Mouse (Mus musculus) lung, postnatal 14 days (tissue): ENCODE measurements around the gene Poldip3.
"Not testable (repeated sequence)": the region's sequence is repeated elsewhere in the genome, so short reads cannot be mapped to it uniquely, and the experiment has no call there.

Source experiments
- DNase-seq: peaks from one replicate; pipeline ENCODE4 v3.0.0; 2021

Gene Poldip3

GRCm38 (mm10) chr15:83164971-83165471 lies 15.8 kb upstream of the Poldip3 start:
- peak; percentile 65 for DNase-seq

GRCm38 (mm10) chr15:83162818-83163485 lies 13.8 kb upstream of the Poldip3 start:
- no peak for DNase-seq

GRCm38 (mm10) chr15:83162001-83162400 lies 12.8 kb upstream of the Poldip3 start:
- DNase-seq, result no peak

- no peak for DNase-seq
Observed at GRCm38 (mm10) chr15:83161062-83161748, 12.0 kb upstream of the Poldip3 start.

GRCm38 (mm10) chr15:83160561-83160960 lies 11.4 kb upstream of the Poldip3 start:
- no peak for DNase-seq

- no peak for DNase-seq
Observed at GRCm38 (mm10) chr15:83159823-83160222, 10.6 kb upstream of the Poldip3 start.

GRCm38 (mm10) chr15:83158587-83159160 lies 9.5 kb upstream of the Poldip3 start:
- no peak for DNase-seq

- no peak for DNase-seq
Observed at GRCm38 (mm10) chr15:83157667-83158064, 8.5 kb upstream of the Poldip3 start.

GRCm38 (mm10) chr15:83156929-83157666 lies 7.9 kb upstream of the Poldip3 start:
- DNase-seq, result peak; percentile 79

- DNase-seq, result no peak
Observed at GRCm38 (mm10) chr15:83155672-83156419, 6.7 kb upstream of the Poldip3 start.

- no peak for DNase-seq
Observed at GRCm38 (mm10) chr15:83154309-83154708, 5.1 kb upstream of the Poldip3 start.

- no peak for DNase-seq
Observed at GRCm38 (mm10) chr15:83150694-83151093, 1.5 kb upstream of the Poldip3 start.

GRCm38 (mm10) chr15:83150073-83150442 lies 874 bp upstream of the Poldip3 start:
- no peak for DNase-seq

GRCm38 (mm10) chr15:83148801-83149195 lies 386 bp downstream of the Poldip3 start:
- DNase-seq, result no peak

GRCm38 (mm10) chr15:83148395-83148794 lies 789 bp downstream of the Poldip3 start:
- peak; percentile 23 for DNase-seq

GRCm38 (mm10) chr15:83145541-83145940 lies 3.6 kb downstream of the Poldip3 start:
- DNase-seq, result no peak

GRCm38 (mm10) chr15:83142861-83143260 lies 6.3 kb downstream of the Poldip3 start:
- DNase-seq, result no peak

GRCm38 (mm10) chr15:83135654-83136053 lies 13.5 kb downstream of the Poldip3 start:
- DNase-seq, result no peak

- DNase-seq, result no peak
Observed at GRCm38 (mm10) chr15:83134671-83135070, 14.5 kb downstream of the Poldip3 start.

GRCm38 (mm10) chr15:83129530-83130231 lies 19.5 kb downstream of the Poldip3 start:
- no peak for DNase-seq

GRCm38 (mm10) chr15:83127037-83127436 lies 22.1 kb downstream of the Poldip3 start:
- DNase-seq, result not testable (repeated sequence)

GRCm38 (mm10) chr15:83126582-83126981 lies 22.6 kb downstream of the Poldip3 start:
- DNase-seq, result no peak
